Mouse (Mus musculus): ENCODE measurements around the gene Acsl1.

Acsl1 gene

GRCm38 (mm10) chr8:46504196-46504595 is 33.4 kb downstream of the Acsl1 start:
- DNase-seq (ENCODE audit: low read depth, low spot score), result no peak

- no peak for DNase-seq (ENCODE audit: low read depth, low spot score)
Observed at GRCm38 (mm10) chr8:46508488-46509395, 37.9 kb downstream of the Acsl1 start.

GRCm38 (mm10) chr8:46509474-46509873 is 38.6 kb downstream of the Acsl1 start:
- DNase-seq (ENCODE audit: low read depth, low spot score), result no peak

- no peak for DNase-seq (ENCODE audit: low read depth, low spot score)
Observed at GRCm38 (mm10) chr8:46511336-46511735, 40.5 kb downstream of the Acsl1 start.

GRCm38 (mm10) chr8:46512538-46512937 is 41.7 kb downstream of the Acsl1 start:
- no peak for DNase-seq (ENCODE audit: low read depth, low spot score)

GRCm38 (mm10) chr8:46514027-46514426 is 43.2 kb downstream of the Acsl1 start:
- DNase-seq (ENCODE audit: low read depth, low spot score), result no peak

GRCm38 (mm10) chr8:46520667-46521066 is 49.8 kb downstream of the Acsl1 start:
- DNase-seq (ENCODE audit: low read depth, low spot score), result no peak

- no peak for DNase-seq (ENCODE audit: low read depth, low spot score)
Observed at GRCm38 (mm10) chr8:46526098-46526497, 55.3 kb downstream of the Acsl1 start.

- no peak for DNase-seq (ENCODE audit: low read depth, low spot score)
Observed at GRCm38 (mm10) chr8:46526821-46527220, 56.0 kb downstream of the Acsl1 start.

GRCm38 (mm10) chr8:46529508-46529907 is 58.7 kb downstream of the Acsl1 start:
- no peak for DNase-seq (ENCODE audit: low read depth, low spot score)

- no peak for DNase-seq (ENCODE audit: low read depth, low spot score)
Observed at GRCm38 (mm10) chr8:46530541-46530940, 59.7 kb downstream of the Acsl1 start.

- DNase-seq (ENCODE audit: low read depth, low spot score), result no peak
Observed at GRCm38 (mm10) chr8:46533926-46534325, 63.1 kb downstream of the Acsl1 start.

GRCm38 (mm10) chr8:46539701-46540100 is 68.9 kb downstream of the Acsl1 start:
- no peak for DNase-seq (ENCODE audit: low read depth, low spot score)

GRCm38 (mm10) chr8:46543191-46543590 is 72.4 kb downstream of the Acsl1 start:
- DNase-seq (ENCODE audit: low read depth, low spot score), result no peak

- no peak for DNase-seq (ENCODE audit: low read depth, low spot score)
Observed at GRCm38 (mm10) chr8:46543662-46544061, 72.8 kb downstream of the Acsl1 start.

- no peak for DNase-seq (ENCODE audit: low read depth, low spot score)
Observed at GRCm38 (mm10) chr8:46545854-46546253, 75.0 kb downstream of the Acsl1 start.

GRCm38 (mm10) chr8:46546431-46547176 is 75.8 kb downstream of the Acsl1 start:
- no peak for DNase-seq (ENCODE audit: low read depth, low spot score)

- peak; percentile 26 for DNase-seq (ENCODE audit: low read depth, low spot score)
Observed at GRCm38 (mm10) chr8:46547245-46547644, 76.4 kb downstream of the Acsl1 start.

- DNase-seq (ENCODE audit: low read depth, low spot score), result no peak
Observed at GRCm38 (mm10) chr8:46550058-46550457, 79.2 kb downstream of the Acsl1 start.

- no peak for DNase-seq (ENCODE audit: low read depth, low spot score)
Observed at GRCm38 (mm10) chr8:46551029-46551428, 80.2 kb downstream of the Acsl1 start.

GRCm38 (mm10) chr8:46551615-46552440 is 81.0 kb downstream of the Acsl1 start, which contains the start of gene Cenpu:
Gene Cenpu (plus strand): TSS chr8:46552028.
- peak; percentile 99 for DNase-seq (ENCODE audit: low read depth, low spot score)

GRCm38 (mm10) chr8:46552441-46552765 is 81.6 kb downstream of the Acsl1 start:
- no peak for DNase-seq (ENCODE audit: low read depth, low spot score)
